Mouse (Mus musculus) E14TG2a.4 (cell line): ENCODE measurements around the gene Fam117a.

Experiments
- H3K27me3 ChIP-seq: 2 replicates; pipeline ENCODE4 v1.6.1; 2014; ENCODE audit warnings: low read length, control low read depth; ENCODE audit not compliant: insufficient read depth
- H3K36me3 ChIP-seq: 2 replicates; pipeline ENCODE4 v1.6.1; 2014; ENCODE audit warnings: low read length, control low read depth; ENCODE audit not compliant: insufficient read depth
- H3K4me1 ChIP-seq: replicated peaks from 2 replicates; pipeline ENCODE4 v1.6.1; 2014; ENCODE audit warnings: low read depth, low read length, control low read depth
- H3K4me3 ChIP-seq: replicated peaks from 2 replicates; pipeline ENCODE4 v1.5.1; 2014; ENCODE audit warnings: mild to moderate bottlenecking, low read length
- H3K9me3 ChIP-seq: 2 replicates; pipeline ENCODE4 v1.6.1; 2014; ENCODE audit warnings: low read length, control low read depth
- CTCF ChIP-seq: conservative IDR thresholded peaks from 2 replicates; pipeline ENCODE4 v1.5.1; 2014; ENCODE audit warnings: low read length
- NANOG ChIP-seq: IDR thresholded peaks from 2 replicates; pipeline ENCODE4 v1.6.1; 2014; ENCODE audit warnings: borderline replicate concordance, low read length, mixed read lengths
- POU5F1 ChIP-seq: IDR thresholded peaks from 2 replicates; pipeline ENCODE4 v1.6.1; 2014; ENCODE audit warnings: low read length, borderline replicate concordance

The Fam117a gene

DNA sequence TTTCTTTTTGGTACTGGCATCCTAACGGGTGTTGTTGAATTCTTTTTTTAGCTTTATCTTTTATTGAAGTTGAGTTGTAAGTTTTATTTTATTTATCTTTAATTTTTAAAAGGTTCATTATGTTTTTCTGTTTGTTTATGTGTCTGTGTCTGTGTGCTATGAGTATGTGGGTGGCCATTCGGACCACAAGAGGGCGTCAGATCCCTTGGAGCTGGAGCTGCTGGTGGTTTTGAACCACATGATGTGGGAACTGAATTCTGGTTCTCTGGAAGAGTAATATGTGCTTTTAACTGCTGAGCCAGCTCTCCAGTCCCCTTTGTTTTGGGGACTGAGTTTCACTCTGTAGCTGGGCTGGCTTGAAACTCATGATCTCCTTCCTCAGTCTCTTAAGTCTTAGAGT is 86.7 kb downstream of the Fam117a start:
- Histone ChIP-seq H3K27me3 (no peaks in the 10 kb centered on the region), H3K4me3 (no peak overlapping the region), H3K9me3 (no peaks in the 10 kb centered on the region), H3K4me1 (peaks cover 9% of the 10 kb centered on the region; the same call in 1 of the 2 replicates), H3K36me3 (no peaks in the 10 kb centered on the region)
- TF ChIP-seq CTCF (peak; percentile 74), POU5F1 (no peak)

GRCm38 (mm10) chr11:95431344-95431743 is 94.5 kb downstream of the Fam117a start:
- no peak overlapping the region for H3K4me3 ChIP-seq
- H3K9me3 ChIP-seq, result no peaks in the 10 kb centered on the region
- H3K27me3 ChIP-seq, result no peaks in the 10 kb centered on the region
- H3K4me1 ChIP-seq, result no peaks in the 10 kb centered on the region; the same call in 1 of the 2 replicates
- TF ChIP-seq CTCF (no peak), POU5F1 (no peak), NANOG (no peak)
- peaks cover 13% of the 10 kb centered on the region; the same call in 1 of the 2 replicates for H3K36me3 ChIP-seq
